Mouse (Mus musculus) embryo, embryonic 11.5 days (tissue): ENCODE measurements around the gene Znrd1.
A peak's percentile ranks its signal among the peaks of the same experiment; 100 is the strongest.
"Not testable (repeated sequence)": the region's sequence is repeated elsewhere in the genome, so short reads cannot be mapped to it uniquely, and the experiment has no call there.

Experiments
- DNase-seq: peaks from one replicate; pipeline ENCODE4 v3.0.0-alpha.2; 2012; ENCODE audit warnings: low read depth, low spot score

Znrd1 gene

GRCm38 (mm10) chr17:36957999-36958743, at the start of gene Znrd1, which contains the start of gene Znrd1as:
Znrd1 (minus strand) TSS chr17:36958559.
Znrd1as (plus strand) TSS chr17:36958592.
- DNase-seq = peak; percentile 98

DNA sequence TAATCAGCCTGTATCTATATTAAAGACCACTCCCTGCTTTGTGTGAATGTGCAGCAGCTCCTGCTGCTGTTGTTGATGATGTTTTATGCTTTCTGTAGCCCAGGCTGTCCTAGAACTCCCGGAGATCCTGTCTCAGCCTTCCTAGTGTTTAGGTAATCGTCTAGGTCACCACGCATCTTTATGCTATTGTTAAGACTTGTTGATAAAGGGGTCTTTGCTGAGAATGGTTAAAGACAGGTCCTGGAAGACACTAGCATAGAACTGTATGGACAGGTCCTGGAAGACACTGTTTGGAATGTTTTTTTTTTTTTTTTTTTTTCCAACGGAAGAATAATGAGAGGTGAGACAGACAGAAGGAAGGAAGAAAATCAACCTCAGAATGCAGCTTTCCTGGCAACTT, 45.0 kb upstream of the Znrd1 start:
- no peak for DNase-seq

GRCm38 (mm10) chr17:37002364-37003330, 44.3 kb upstream of the Znrd1 start:
- peak; percentile 62 for DNase-seq

GRCm38 (mm10) chr17:37000863-37001262, 42.5 kb upstream of the Znrd1 start, which contains the start of gene Zfp57:
Zfp57 (plus strand) TSS chr17:37001163.
- no peak for DNase-seq

DNA sequence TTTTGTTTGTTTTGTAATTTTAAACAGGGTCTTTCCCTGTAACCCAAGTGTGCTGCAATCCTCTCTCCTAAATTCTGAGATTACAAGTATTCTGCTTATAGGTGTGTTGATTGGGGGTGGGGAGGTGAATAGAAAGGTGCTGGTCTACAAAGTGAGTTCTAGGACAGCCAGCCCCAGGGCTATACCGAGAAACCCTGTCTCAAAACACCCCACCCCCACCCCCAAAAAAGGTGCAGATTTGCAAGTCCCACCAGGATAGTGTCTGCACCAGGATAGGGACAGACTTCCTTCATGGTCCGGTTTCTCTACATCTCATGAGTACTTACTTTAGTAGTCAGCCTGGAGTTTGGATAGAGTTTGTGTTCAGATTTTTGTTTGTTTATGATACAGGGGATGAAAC, 40.1 kb upstream of the Znrd1 start:
- DNase-seq = no peak

GRCm38 (mm10) chr17:36997033-36997735, 38.8 kb upstream of the Znrd1 start:
- peak; percentile 69 for DNase-seq

- no peak for DNase-seq
Measured at GRCm38 (mm10) chr17:36995448-36995847, 37.1 kb upstream of the Znrd1 start.

DNA sequence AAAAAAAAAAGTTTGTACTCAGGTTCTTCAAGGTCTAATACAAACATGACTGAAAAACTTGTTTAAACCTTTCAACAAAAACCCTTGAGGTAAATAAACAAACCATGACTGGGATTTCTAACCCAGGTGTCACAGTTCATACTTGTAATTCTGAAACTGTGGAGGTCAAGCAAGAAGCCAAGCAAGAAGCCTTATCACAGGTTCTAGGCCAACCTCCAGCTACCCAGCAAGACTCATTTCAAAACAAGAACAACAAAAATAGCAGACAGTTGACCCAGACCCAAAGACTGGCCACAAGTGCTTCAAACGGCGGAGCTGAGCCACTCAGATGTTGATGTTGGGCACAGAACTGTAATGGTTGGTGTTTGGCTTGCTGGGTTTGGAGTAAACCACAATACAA, 36.2 kb upstream of the Znrd1 start:
- DNase-seq = no peak

GRCm38 (mm10) chr17:36993770-36994325, 35.5 kb upstream of the Znrd1 start:
- DNase-seq = no peak

- DNase-seq = no peak
Measured at GRCm38 (mm10) chr17:36992336-36993104, 34.2 kb upstream of the Znrd1 start.

- not testable (repeated sequence) for DNase-seq
Measured at GRCm38 (mm10) chr17:36990630-36991029, 32.3 kb upstream of the Znrd1 start.

DNA sequence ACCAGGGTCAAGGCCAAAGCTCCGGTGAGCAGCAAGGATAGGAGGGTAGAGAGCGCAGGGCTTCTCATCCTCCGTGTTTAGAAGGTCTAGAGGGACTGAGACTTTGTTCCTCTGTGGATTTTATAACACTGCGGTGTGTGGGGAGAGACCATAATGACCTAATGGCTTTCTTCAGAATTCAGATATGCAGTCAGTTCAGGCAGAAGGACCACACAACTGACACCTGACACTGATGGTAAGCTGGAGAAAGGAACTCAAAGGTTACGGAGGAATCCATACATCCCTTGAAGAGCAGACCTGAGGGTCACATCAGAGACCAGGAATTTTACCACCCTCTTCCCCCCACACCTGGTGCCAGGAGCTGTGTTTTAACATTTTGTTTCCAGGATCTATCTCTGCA, 31.1 kb upstream of the Znrd1 start, which contains the start of gene H2-M5:
TSS of gene H2-M5 (minus strand) at position 101 of the 400 bp plus-strand sequence.
- DNase-seq = no peak

DNA sequence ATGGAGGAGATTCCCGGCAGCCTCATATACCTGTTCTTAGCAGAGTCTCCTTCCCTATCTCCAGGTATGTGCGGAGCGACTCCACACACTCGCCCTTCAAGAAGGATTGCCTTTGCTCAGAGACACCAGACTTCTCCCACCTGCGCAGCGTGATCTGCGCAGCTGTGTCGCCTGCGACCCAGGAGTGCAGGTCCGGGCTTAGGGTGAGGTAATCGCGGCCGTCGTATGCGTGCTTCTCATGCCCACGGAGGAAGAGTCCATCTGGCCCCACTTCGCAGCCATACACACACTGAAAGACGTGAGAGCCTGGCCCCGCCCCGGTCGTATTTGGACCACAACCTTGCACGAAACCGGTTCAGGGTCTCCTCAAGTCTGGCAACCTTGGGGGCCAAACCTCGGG, 30.1 kb upstream of the Znrd1 start:
- no peak for DNase-seq

GRCm38 (mm10) chr17:36982253-36983155, 24.1 kb upstream of the Znrd1 start:
- DNase-seq = no peak

DNA sequence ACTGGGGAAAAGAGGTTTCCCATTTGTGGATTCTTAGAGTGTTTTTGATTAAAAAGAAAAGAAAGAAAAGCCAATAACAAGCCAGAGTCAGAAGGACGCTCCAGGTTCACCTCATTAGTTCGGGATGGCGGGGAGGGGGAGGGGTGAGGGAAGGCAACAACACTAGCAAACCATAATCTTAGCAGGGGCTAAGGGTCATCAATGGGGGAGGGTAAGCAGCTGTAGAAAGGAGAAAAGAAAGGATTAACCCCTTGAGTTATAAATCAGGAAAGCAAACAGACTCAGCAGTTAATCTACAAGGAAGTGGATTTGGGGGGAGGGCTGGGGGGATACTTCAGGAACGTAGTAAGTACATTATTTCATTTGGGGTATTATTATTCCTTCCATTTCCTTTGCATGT, 23.5 kb upstream of the Znrd1 start:
- DNase-seq = no peak

GRCm38 (mm10) chr17:36981221-36981813, 23.0 kb upstream of the Znrd1 start, which contains the start of gene 2410137M14Rik:
2410137M14Rik (minus strand) TSS chr17:36981237.
- DNase-seq = no peak

DNA sequence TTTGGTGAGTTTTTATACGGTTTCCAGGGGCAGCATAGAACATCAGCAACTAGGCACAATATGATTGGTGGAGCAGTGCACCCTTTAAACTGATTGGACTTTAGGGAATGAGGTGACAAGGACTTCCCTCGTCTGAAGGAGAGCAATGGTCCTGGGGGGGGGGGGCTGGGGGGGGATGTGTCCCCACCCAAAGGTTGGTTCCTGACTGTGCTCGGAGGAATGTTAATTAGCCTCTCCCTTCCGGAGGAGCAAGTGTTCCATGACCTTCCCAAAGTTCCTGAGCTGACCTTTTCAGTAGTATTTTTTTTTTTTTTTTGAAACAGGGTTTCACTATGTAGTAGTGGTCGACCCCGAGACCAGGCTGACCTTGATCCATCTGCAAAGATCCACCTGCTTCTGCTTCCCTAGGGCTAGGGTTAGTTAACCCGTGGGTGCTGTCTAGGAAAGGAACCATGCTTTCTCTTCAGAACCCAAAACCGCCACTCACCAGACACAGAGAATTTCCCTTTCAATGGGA, 15.0 kb upstream of the Znrd1 start:
- no peak for DNase-seq

DNA sequence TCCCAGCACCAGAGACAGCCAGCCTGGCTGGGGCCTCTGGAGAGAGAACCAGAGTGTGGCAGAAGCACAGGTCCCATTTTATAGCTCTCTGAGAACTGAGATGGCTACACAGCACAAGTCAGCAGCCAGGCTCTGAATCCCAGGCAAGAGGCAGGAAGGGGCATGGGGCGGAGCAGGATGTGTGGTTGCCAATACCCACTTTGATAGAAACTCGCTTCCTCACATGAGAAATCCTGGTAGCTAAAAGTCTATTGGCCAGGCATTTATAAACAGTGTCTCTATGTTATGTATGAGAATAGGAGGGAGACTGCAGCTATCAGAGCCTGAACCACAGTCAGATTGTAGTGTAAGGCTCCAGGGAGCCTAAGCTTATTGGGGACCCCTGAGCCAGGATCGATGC, 14.4 kb upstream of the Znrd1 start:
- no peak for DNase-seq
